Mouse (Mus musculus) kidney, postnatal 14 days (tissue): Measurements from ENCODE around the gene Aacs.
"Not testable (repeated sequence)": the region's sequence is repeated elsewhere in the genome, so short reads cannot be mapped to it uniquely, and the experiment has no call there.

ENCODE experiments used
- DNase-seq: peaks from one replicate; pipeline ENCODE4 v3.0.0; 2022; ENCODE audit warnings: mixed read lengths

The Aacs gene

GRCm38 (mm10) chr5:125475601-125476285, at the start of gene Aacs:
Gene Aacs, plus strand, starts transcription at chr5:125475814.
- DNase-seq: peak; percentile 98

GRCm38 (mm10) chr5:125426343-125426742, 49.3 kb upstream of the Aacs start:
- DNase-seq: no peak

GRCm38 (mm10) chr5:125432324-125432723, 43.3 kb upstream of the Aacs start:
- not testable (repeated sequence) for DNase-seq

- peak; percentile 96 for DNase-seq
Observed at GRCm38 (mm10) chr5:125433793-125434337, 41.7 kb upstream of the Aacs start, which contains the start of gene Dhx37. Gene Dhx37, minus strand, starts transcription at chr5:125434121.

GRCm38 (mm10) chr5:125434347-125434746, 41.3 kb upstream of the Aacs start:
- DNase-seq: not testable (repeated sequence)

GRCm38 (mm10) chr5:125440583-125441233, 34.9 kb upstream of the Aacs start:
- no peak for DNase-seq

GRCm38 (mm10) chr5:125441234-125442114, 34.1 kb upstream of the Aacs start, which contains the start of gene Bri3bp:
Gene Bri3bp, plus strand, starts transcription at chr5:125441568.
- DNase-seq: peak; percentile 77

- DNase-seq: no peak
Observed at GRCm38 (mm10) chr5:125442136-125442995, 33.2 kb upstream of the Aacs start.

GRCm38 (mm10) chr5:125443335-125443734, 32.3 kb upstream of the Aacs start:
- no peak for DNase-seq

GRCm38 (mm10) chr5:125443915-125444314, 31.7 kb upstream of the Aacs start:
- no peak for DNase-seq

- DNase-seq: no peak
Observed at GRCm38 (mm10) chr5:125444554-125444953, 31.1 kb upstream of the Aacs start.

GRCm38 (mm10) chr5:125446344-125446743, 29.3 kb upstream of the Aacs start:
- DNase-seq: no peak

- DNase-seq: no peak
Observed at GRCm38 (mm10) chr5:125448026-125448425, 27.6 kb upstream of the Aacs start.

GRCm38 (mm10) chr5:125448631-125449030, 27.0 kb upstream of the Aacs start:
- DNase-seq: no peak

GRCm38 (mm10) chr5:125449306-125449705, 26.3 kb upstream of the Aacs start:
- no peak for DNase-seq

- DNase-seq: no peak
Observed at GRCm38 (mm10) chr5:125452573-125452972, 23.0 kb upstream of the Aacs start.

GRCm38 (mm10) chr5:125456100-125456499, 19.5 kb upstream of the Aacs start:
- no peak for DNase-seq

- DNase-seq: no peak
Observed at GRCm38 (mm10) chr5:125457538-125457937, 18.1 kb upstream of the Aacs start.

GRCm38 (mm10) chr5:125460574-125460973, 15.0 kb upstream of the Aacs start:
- no peak for DNase-seq

GRCm38 (mm10) chr5:125461868-125462445, 13.7 kb upstream of the Aacs start:
- DNase-seq: peak; percentile 58

- DNase-seq: no peak
Observed at GRCm38 (mm10) chr5:125465192-125465591, 10.4 kb upstream of the Aacs start.

- DNase-seq: peak; percentile 97
Observed at GRCm38 (mm10) chr5:125465701-125466106, 9.9 kb upstream of the Aacs start.
